8 mouse cellular contexts compared by ENCODE assay signal in genomic region chr2:48186609-48187008, GRCm38 (mm10).
DNase-seq lines count a peak whose midpoint lies in the region; ATAC-seq and TF ChIP-seq lines count a peak whose summit lies in the region.
"Had no signal": no experiment of that assay in that cellular context is flagged by ENCODE, and none has a peak within 500 bp of the region (broad histone marks: within the 10 kb centered on the region; RNA-seq: fewer than 3 reads in every experiment).

No protein-coding gene starts in this region.

- ATAC-seq in midbrain, embryonic 14.5 days (ENCODE audit: low FRiP score, low TSS enrichment) = peak; percentile 43; the same call in 1 of the 2 replicates
- ATAC-seq in midbrain, embryonic 11.5 days (ENCODE audit: low FRiP score) = no peak
- peak; percentile 70 for ATAC-seq in hindbrain, postnatal 0 days
- no peak for ATAC-seq in erythroblast, adult 5-6 weeks (replicated peaks; ENCODE audit: low FRiP score, poor library complexity, severe bottlenecking)

- H3K4me2 ChIP-seq in midbrain, embryonic 14.5 days (ENCODE audit: low read length) = no peak overlapping the region
- no peak overlapping the region for H3K4me2 ChIP-seq in midbrain, embryonic 11.5 days
- no peak overlapping the region for H3K4me2 ChIP-seq in hindbrain, postnatal 0 days (ENCODE audit: low read depth, low read length)
- H3K4me2 ChIP-seq: liver, embryonic 13.5 days had no signal

- no peaks in the 10 kb centered on the region for H3K9me3 ChIP-seq in midbrain, embryonic 14.5 days (ENCODE audit: control insufficient read depth, low read length)
- H3K9me3 ChIP-seq in midbrain, embryonic 11.5 days (ENCODE audit: control insufficient read depth, low read length) = no peaks in the 10 kb centered on the region
- no peaks in the 10 kb centered on the region for H3K9me3 ChIP-seq in hindbrain, postnatal 0 days (ENCODE audit: low read length)
- H3K9me3 ChIP-seq: liver, embryonic 13.5 days had no signal

- H3K4me3 ChIP-seq in midbrain, embryonic 14.5 days (replicated peaks; ENCODE audit: low read depth, low read length) = no peak overlapping the region
- H3K4me3 ChIP-seq in midbrain, embryonic 11.5 days (ENCODE audit: low read depth, low read length) = no peak overlapping the region
- no peak overlapping the region for H3K4me3 ChIP-seq in hindbrain, postnatal 0 days (ENCODE audit: low read length)
- H3K4me3 ChIP-seq: liver, embryonic 13.5 days had no signal

- no peaks in the 10 kb centered on the region for H3K36me3 ChIP-seq in midbrain, embryonic 14.5 days (ENCODE audit: control insufficient read depth, insufficient read depth, low read length)
- no peaks in the 10 kb centered on the region for H3K36me3 ChIP-seq in midbrain, embryonic 11.5 days (ENCODE audit: control insufficient read depth, insufficient read depth, low read length)
- no peaks in the 10 kb centered on the region for H3K36me3 ChIP-seq in hindbrain, postnatal 0 days (ENCODE audit: insufficient read depth, low read length)
- H3K36me3 ChIP-seq: liver, embryonic 13.5 days had no signal

- peak; percentile 64 for DNase-seq in midbrain, embryonic 14.5 days
- DNase-seq in midbrain, embryonic 11.5 days (ENCODE audit: low spot score, missing footprints) = no peak
- DNase-seq in cerebellum, adult 9-11 months = peak; percentile 47
- peak; percentile 87 for DNase-seq in hindbrain, postnatal 0 days (ENCODE audit: low spot score)
- peak; percentile 44 for DNase-seq in lung, postnatal 14 days
- no peak for DNase-seq in spleen, postnatal 14 days (ENCODE audit: low spot score in 2 of 2)
- DNase-seq: liver, embryonic 13.5 days had no signal

- no peak overlapping the region for H3K9ac ChIP-seq in midbrain, embryonic 14.5 days (replicated peaks; ENCODE audit: low read length)
- no peak overlapping the region for H3K9ac ChIP-seq in midbrain, embryonic 11.5 days (ENCODE audit: low read length)
- H3K9ac ChIP-seq in hindbrain, postnatal 0 days (replicated peaks; ENCODE audit: low read length) = no peak overlapping the region
- H3K9ac ChIP-seq: liver, embryonic 13.5 days had no signal

- WGBS in midbrain, embryonic 14.5 days = 75% methylated on average over 2 of the region's 2 CpGs
- 77% methylated on average over 2 of the region's 2 CpGs for WGBS in midbrain, embryonic 11.5 days
- 41% methylated on average over 2 of the region's 2 CpGs for WGBS in hindbrain, postnatal 0 days

- H3K27ac ChIP-seq in midbrain, embryonic 14.5 days (replicated peaks; ENCODE audit: low read depth, low read length) = no peak overlapping the region
- H3K27ac ChIP-seq in midbrain, embryonic 11.5 days (ENCODE audit: low read depth, low read length) = no peak overlapping the region
- H3K27ac ChIP-seq in hindbrain, postnatal 0 days = no peak overlapping the region
- H3K27ac ChIP-seq: liver, embryonic 13.5 days had no signal

- no peak for TF ChIP-seq CTCF in hindbrain, postnatal 0 days (IDR thresholded peaks at IDR 0.05; ENCODE audit: low read depth)

- H3K4me1 ChIP-seq in midbrain, embryonic 14.5 days (ENCODE audit: control insufficient read depth, insufficient read depth, low read length) = no peaks in the 10 kb centered on the region
- no peaks in the 10 kb centered on the region for H3K4me1 ChIP-seq in midbrain, embryonic 11.5 days (ENCODE audit: control insufficient read depth, insufficient read depth, low read length)
- no peaks in the 10 kb centered on the region for H3K4me1 ChIP-seq in hindbrain, postnatal 0 days (ENCODE audit: insufficient read depth, low read length)
- H3K4me1 ChIP-seq: liver, embryonic 13.5 days had no signal

- H3K27me3 ChIP-seq in midbrain, embryonic 14.5 days (ENCODE audit: control insufficient read depth, insufficient read depth, low read length) = no peaks in the 10 kb centered on the region
- no peaks in the 10 kb centered on the region for H3K27me3 ChIP-seq in midbrain, embryonic 11.5 days (ENCODE audit: control insufficient read depth, insufficient read depth, low read length)
- H3K27me3 ChIP-seq in hindbrain, postnatal 0 days (ENCODE audit: insufficient read depth, low read length) = no peaks in the 10 kb centered on the region
- H3K27me3 ChIP-seq: liver, embryonic 13.5 days had no signal

Comparison
In these comparisons a context has a peak if more than half of its experiments do, and no peak if none do; other contexts are left out.
1. ATAC-seq: peak in midbrain, embryonic 14.5 days (single experiment) and hindbrain, postnatal 0 days (single experiment); none in midbrain, embryonic 11.5 days (single experiment) and erythroblast, adult 5-6 weeks (single experiment).
2. DNase-seq: peak in midbrain, embryonic 14.5 days (single experiment), cerebellum, adult 9-11 months (single experiment), hindbrain, postnatal 0 days (single experiment) and lung, postnatal 14 days (single experiment); none in midbrain, embryonic 11.5 days (single experiment) and spleen, postnatal 14 days (0 of 2).